Mouse (Mus musculus): Measurements from ENCODE around the gene Il20.

The Il20 gene

DNA sequence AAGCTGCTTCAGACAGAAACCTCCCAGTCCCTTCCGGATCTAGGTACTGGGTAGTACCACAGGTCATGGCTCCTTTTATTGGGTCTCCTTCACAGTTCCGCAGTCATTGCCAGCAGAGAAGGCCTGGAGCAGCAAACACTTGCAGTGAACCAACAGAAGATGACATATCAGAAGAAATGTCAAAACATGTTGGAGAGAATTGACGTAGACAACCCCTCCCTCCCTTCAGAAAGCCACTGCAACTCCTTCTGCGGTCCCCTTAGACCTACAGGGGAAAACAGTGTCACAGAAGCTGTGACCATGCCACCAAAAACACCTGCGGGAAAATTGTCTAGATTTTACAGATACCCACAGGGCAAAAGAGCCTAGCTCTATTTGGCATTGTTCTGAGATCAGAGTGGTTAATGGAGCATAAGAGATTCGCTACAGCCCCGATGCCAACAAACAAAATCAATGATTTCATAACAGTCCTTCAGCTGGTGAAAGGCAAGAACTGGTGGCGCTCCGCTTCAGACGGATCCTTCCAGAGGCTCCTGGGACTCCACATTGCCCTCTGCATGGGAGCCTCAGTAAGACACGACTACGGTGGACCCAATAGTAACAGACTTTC is at the start of gene Il20:
Il20 (minus strand) TSS at position 51 of the 610 bp plus-strand sequence.
- no peak for DNase-seq

DNA sequence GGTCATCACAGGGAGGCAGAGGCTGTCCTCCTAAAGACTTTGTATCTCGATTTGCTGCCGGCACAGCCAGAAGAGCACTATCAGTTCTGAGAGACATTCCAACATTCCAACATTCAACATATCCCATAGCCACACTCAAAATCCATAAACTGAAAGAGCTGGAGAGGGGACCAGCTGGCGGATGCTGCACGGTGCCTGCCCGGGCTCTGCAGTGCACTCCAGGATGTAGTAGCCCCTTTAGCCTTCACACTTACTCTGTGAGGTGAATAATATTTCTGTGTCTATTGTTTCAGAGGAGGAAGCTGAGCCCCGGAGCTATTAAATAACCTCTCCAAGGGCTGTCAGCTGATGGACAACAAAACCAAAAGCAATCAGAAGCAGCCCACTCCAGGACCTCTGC is 35.7 kb upstream of the Il20 start:
- DNase-seq = no peak

DNA sequence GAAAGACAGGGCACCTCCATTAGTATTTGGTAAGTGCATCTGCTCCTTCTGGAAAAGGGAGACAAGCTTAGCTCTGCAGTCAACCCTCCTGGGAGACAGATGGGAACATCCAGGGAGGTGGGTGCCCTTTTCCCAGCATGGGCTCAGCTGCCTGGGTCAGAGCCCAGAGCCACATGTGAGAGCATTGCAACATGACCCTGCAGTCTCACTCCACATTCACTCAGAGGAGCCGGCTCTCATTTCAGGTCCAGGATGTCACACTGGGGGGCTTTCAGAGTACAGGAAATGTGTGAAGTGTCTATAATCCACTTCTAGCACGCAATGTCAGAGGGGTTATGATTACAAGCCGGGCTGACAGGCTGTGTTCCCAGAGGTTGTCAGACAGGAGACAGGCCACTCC is 30.6 kb upstream of the Il20 start:
- no peak for DNase-seq

DNA sequence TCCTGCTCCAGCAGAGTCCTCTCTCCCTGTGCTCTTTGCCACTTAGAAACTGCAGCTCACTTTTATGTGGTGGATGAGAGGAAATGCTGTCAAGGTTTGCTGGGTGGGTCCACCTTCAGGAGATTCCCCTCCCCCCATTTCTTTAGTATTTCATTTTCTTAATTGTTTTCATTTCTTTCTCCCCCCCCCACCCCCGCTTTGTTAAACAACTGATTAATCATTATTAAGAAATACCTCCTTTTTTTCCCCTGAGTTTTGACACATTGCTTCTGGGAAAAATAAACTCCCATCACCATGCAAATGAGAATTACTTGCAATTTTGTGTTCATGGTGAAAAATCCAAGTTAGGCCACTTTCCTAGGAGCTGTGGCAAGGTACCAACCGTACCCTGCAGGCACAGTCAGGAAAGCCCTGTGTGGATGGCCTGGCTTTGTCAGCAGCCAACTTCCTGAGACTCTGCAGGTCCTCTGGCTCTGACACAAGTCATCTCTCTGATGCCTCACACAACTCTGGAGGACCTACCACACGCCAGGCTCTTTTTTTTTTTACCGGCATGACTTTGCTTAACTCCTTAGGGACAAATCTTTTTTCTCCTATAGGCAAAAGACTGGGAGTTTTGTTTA is 28.9 kb upstream of the Il20 start, which contains the start of gene Il19:
Il19 (minus strand) TSS at position 51 of the 623 bp plus-strand sequence.
- peak; percentile 57 to 58 for DNase-seq

DNA sequence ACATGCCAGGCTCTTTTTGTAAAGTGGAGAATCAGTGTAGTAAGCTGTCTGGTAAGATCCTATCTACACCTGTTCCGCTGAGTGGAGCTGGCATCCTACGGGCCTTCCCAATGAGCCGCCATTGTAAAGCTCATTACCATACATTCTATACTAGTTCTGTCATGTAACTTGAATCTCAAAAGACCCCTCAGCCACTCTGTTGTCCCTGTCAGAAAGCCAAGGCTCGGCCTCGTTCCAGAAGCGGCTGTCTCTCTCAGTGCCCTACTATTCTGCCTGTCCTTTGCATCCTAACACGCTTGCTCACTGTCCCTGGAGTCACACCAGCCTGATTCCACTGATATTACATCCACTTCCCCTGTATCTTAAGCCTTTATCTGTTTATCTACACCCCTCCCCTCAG is 26.9 kb upstream of the Il20 start:
- no peak for DNase-seq

DNA sequence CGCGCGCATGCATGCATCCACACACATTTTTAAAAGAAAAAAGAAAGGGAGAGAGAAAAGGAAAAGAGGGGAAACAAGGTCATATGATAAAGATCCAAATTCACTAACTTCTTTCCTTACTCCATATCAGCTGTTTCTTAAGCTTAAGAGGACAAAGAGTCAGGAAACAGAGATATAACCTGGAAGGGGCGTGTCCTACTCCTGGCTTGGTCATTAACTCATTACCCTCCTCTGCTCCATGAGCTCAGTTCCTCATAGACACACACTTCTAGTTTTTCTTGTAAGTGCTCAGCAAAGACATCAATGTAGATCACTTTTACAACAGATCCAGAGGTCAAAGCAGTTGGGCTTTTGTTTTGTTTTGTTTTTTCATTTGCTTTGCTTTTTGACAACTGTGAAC is 25.9 kb upstream of the Il20 start:
- no peak for DNase-seq

DNA sequence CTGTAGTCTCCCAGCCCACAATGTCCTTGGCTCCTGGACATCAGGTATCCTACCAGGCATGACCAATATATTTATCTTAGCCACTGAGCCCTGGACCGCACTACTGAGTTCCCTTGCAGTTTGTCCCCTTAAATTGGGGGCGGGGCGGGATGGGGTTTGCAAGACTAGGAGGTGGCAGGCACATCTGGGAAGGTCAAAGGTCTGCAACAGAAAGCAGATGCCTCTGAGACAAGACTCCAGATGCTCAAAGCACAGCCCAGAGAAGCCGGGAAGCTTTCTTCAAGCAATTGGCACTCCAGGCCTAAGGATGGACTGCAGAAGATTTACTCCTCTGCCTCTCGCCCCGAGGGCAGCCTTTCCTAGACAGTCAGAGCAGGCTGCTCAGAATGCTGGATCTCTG is 25.1 kb upstream of the Il20 start:
- DNase-seq = no peak

DNA sequence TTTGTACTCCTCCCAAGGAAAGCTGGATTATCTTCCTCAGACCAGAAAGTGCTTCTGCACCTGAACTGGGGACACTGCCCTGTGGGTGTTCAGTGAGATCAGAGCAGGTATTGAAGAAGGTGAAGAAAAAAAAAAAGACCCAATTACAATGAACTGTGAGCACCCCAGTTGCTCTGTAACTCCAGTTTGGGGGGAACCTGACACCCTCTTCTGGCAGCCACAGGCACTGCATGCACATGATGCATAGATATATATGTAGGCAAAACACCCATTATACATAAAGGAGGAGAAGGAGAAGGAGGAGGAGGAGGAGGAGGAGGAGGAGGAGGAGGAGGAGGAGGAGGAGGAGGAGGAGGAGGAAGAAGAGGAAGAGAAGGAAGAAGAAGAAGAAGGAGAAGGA is 15.2 kb upstream of the Il20 start:
- no peak for DNase-seq

DNA sequence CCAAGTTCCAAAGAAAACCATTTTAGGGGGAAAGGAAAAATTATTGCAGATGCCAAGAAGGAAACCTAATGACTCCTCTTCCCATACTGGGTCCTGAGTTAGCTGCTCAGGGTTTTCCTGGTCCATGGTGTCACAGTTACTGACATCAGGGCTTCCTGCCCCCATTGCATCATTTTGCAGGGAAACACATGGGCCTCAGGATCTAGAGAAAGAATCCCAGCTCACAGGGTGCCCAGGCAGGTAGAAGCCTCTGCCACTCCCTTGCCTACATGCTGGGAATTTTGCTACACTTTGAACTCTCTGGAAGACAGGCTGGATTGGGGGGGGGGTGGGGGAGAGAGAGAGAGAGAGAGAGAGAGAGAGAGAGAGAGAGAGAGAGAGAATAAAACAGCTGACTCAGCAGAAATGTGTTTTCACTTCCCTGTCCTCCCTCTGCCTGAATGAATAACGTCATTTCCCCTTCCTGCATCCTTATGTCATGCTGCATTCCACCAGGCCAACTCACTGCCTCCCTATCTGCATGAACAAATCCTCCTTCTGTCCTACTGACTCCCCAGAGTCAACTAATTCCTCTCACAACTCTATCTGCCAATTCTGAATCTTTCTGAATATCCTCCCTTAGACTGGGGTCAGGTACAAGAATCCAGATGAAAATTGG is 7.2 kb upstream of the Il20 start:
- DNase-seq = no peak

DNA sequence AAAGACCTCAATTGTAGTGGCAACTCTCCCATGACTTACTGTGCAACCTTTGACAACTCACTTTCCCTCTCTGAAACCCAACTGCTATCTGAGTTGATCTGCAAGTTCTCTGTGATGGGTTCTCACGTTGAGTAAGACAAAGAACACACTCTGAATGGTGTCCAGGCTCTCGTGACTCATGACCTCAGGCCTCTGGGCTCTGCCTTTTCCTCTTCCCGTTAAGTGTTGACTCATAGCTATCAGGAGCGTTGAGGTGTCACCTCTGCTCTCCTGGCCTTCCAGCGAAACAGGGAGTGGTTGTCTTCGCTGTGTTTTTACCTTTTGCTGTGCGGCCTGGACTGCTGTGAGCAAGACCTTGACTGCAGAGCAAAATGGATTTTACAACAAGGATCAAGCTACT is 8.7 kb downstream of the Il20 start:
- no peak for DNase-seq

DNA sequence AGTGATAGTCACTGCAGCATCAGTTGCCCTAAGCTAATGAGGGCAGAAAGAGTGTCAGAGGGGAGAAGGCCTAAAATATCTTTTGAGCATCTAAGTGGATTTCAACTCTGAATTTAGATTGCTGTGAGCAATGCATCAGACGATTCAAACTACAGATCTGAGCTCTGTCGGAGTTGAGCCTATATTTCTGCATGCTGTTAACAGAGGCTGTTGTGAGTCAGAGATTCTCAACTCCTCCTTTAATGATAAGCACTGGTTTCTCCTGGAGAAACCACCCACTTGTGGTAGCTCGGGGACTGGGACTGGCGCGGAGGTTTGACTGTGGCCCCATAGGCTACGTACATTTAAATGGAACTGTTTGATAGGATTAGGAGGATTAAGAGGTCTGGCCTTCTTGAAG is 16.8 kb downstream of the Il20 start:
- no peak for DNase-seq

DNA sequence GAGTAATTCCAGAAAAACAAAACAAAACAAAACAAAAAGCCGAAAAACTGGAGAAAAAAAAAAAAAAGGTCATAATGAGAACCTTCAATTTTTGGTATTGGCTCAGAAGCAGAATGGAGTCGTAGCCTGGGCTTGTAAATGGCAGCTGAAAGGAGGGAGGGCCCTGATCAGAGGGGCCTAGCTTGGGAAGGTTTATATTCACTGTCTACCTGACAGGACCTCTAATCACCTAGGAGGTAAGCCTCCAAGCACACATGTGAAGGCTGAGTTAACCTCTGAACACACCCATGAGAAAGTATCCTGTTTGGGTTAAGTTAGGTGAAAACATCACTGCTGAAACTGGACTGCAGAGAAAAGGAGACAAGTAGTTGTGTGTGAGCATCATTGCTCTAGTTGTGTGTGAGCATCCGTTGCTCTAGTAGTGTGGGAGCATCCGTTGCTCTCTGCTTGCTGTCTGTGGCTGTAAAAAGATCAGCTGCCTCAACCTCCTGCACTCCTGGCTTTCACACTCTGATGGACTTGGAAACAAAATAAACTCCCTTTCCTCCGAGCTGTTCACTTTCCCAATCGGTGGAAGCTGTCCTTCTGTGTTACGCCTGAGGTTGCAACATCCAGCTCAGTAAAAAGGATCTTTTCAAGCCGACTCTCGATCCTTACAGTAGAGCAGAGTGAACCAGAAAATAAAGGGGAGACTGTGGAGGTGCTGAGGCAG is 17.8 kb downstream of the Il20 start:
- DNase-seq = no peak

DNA sequence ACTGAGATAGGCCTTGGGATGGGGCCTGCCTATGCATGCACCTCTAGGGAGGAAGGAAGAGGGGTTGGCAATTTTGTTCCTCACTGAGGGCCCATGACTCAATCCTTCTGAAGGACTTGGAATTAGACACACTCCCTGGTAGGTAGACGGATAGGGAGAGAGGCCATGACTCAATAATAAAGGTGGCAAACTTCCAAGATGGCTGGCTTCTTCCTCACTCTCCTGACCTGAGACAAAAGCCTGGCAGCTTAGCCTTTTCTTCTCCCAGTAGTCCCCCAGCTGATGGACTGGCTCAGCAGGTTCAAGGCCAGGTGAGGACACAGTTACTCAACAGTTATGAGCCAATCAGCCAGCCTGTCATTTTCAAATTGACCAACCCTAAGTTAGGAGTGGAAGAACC is 18.8 kb downstream of the Il20 start:
- no peak for DNase-seq

DNA sequence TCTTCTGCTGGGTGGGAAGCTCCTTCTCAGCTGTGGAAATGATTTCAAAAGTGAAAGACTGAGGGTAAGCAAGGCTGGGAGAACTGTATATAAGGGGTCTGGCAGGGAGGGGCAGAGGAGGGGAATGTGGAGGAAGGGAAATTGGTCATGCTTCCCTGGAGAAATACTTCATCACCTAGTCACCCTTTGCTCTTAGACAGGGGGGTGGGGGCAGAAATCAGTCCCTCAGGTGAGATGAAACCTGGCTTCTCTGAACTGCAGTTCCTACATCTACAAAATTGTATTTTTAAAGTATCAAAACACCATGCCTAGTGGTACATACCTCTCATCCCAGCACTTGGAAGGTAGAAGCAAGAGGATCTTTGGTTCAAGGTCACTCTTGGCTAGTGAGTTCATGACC is 23.9 kb downstream of the Il20 start, which contains the start of gene Il24:
Il24 (minus strand) TSS at position 101 of the 400 bp plus-strand sequence.
- no peak for DNase-seq

DNA sequence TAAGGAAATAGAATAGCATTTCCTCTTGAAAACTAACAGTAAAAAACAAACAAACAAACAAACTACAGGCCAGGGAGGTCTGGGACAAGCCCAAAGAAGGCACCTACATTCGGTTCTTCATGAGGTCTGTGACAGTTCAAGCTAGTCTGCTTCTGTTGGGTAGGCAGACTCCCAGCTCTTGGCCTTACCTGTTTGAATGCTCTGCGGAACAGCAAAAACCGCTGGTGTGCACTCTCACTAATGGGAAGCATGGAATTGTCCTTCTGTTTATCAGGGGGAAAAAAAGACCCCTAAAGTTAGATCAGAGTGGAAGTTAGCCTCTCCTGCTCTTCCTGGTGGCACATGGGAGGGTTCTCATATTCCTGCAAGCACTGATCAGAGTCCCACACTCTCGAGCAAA is 28.1 kb downstream of the Il20 start:
- DNase-seq = no peak

DNA sequence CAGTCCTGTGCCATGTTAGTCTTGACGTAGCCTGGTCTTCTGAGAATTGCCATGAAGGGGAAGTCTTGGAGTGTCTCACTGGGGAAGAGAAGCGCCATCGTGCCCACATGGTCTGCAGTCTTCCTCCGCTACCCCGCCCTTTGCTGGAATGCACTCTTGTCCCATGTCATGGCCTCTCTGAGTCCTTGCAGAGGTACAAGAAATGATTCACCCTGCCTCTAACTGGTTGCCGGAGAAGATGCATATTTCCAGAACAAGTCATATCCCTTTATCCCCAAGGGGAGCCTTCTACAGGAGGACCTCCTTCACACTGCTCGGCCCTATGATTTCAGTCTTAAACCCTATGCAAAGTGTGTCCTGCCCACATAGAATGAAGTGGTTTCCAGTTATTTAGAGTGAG is 31.3 kb downstream of the Il20 start:
- DNase-seq = no peak

DNA sequence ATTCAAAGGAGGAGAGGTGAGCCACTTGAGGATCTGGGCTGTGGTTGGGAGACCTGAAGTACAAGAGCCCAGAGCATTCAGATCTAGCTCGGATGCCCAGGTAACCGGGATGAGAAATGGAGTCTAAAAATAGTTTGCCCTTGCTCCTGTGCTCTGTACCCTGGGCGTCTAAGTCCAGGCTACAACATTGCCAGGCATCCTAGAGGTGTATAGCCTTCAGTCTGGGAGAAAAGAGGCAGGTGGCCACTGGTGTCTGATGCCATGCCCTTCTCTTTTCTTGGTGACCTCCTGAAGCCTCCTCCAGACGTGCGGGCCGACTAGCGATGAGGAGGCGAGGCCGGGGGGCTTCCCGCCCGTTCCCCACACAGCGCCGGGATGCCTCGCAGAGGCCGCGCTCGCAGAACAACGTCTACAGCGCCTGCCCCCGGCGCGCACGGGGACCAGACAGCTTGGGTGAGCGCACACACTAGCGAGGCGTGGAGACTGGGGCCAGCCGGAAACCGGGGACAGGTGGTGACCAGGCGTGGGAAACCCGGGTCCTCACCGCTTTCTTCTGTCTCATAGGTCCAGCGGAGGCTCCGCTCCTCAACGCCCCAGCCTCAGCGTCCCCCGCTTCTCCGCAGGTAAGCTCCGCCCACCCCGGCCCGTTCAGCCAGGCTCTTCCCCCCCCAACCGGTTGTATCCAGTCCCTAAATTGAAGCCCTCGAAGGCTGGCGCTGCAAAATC is 33.2 kb downstream of the Il20 start:
- DNase-seq = peak; percentile 15 to 18

DNA sequence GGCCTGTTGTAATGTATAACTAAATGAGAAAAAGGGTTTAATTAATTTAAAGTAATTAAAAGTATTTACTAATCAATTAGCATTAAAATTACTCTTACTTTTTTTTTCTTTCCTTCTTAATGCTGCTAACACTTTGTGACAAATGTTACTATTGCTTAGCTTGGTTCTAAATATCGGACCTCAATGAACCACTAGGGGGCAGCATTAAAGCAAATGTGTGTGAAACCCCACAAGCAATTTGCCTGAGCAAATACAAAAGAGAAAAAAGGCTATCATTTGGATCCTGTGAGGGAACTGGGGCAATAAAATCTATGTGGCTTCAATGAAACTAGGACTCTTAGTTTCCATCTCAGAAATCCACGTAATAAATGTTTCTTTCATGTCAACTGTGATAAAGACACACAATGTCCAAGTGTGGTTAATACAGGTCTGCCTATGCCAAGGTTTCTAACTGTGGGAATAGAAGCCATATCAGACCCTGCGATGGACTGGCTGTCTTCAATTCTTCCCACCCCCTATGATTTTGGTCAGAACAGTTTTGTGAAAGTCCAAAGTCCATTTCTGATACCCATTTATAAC is 34.2 kb downstream of the Il20 start:
- DNase-seq = peak; percentile 49 to 60

DNA sequence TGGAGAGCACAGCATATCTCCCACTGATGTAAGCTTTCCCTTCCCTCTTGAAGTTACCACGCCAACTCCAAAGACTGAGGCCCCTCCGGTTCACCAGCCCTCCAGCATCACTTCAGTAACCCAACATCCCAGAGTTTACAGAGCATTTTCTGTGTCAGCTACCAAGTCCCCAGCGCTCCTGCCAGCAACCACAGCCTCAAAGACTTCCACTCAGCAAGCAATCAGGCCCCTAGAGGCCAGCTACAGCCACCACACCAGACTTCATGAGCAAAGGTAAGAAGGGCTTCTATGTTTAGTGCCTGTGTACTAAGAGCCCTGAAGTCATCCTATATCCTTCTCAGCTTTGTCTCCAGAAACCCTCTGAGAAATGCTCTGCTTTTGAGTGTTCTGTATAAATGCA is 35.3 kb downstream of the Il20 start:
- no peak for DNase-seq

DNA sequence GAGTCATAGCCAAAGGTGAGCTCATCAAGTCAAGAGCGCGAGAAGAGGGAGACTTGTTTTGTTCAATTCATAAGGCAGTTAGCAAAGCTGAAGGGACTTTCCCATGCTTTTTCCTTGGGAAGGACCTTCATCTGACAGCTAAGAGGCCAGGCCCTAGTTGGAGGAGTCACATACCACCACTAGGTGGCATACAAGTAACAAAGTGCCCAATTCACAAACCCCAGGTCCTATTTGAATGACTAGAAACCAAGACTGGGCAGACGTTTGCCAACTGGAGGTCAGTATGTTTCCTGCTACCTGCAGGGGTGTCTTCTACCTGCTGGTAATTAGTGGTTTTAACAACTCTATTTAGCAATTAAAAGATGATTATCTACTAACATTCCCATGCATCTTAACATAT is 36.1 kb downstream of the Il20 start:
- peak; percentile 39 to 50 for DNase-seq

DNA sequence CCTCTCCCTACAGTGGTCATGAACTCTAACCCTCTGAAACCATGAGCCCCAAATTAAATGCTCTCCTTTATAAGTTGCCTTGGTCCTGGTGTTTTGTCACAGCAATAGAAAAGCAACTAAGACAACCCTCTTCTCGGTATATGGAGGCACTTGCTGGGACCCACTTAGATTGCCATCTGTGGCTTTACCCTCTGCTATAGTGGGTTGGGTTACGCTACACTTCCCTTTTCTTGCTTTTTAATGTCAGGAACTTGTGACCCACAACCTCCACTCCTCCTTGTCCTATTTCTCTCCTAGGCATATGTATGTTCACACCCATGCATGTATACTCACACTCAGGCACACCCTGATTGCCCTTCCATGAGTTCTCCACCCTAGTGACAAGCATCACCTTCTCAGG is 38.3 kb downstream of the Il20 start:
- DNase-seq = no peak

DNA sequence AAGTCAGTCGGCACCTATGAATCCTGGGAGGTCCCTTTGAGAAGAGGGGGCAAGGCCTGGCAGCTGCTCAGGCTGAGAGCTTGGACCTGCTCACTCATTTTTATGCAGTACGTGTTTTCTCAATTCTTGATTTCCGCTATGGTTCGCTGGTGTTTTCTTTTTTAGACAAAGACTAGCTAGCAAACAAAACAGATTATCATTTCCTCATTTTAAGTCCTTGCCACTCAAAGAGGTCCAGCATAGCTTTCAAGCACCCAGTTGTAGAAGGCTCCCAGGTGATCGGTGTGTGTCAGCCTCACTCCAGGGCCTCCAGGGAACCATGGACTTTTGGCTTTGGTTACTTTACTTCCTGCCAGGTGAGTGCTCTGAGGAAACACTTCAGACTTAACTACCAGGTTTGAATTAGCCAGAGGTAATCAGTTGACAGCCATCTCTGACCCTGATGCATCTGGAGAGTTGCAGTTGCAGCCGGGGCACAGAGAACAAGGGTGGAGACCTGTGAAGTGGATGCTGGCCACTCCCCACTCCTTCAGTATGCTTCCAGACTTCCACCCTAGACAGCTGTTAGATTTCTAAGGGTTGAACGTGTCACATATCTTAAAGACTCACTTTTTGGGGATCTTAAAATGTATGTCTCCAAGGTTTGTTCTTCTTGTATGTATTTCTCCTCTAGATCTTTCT is 45.6 kb downstream of the Il20 start, which contains the start of gene Fcmr:
Fcmr (plus strand) TSS at position 129 of the 681 bp plus-strand sequence.
- no peak for DNase-seq

Measured in cerebellum, adult 18-20 months (tissue).